Mouse (Mus musculus): ENCODE data around the gene Gm10778. TPM values are rescaled to one million over a fixed set of nuclear protein-coding genes. Genes with fewer than 3 reads are reported as not detected.
A peak's percentile ranks its signal among the peaks of the same experiment; 100 is the strongest.

The Gm10778 gene
- total and polyA plus RNA-seq, 2 experiments from 2014 or later: 1.5 to 2.6 TPM

DNA sequence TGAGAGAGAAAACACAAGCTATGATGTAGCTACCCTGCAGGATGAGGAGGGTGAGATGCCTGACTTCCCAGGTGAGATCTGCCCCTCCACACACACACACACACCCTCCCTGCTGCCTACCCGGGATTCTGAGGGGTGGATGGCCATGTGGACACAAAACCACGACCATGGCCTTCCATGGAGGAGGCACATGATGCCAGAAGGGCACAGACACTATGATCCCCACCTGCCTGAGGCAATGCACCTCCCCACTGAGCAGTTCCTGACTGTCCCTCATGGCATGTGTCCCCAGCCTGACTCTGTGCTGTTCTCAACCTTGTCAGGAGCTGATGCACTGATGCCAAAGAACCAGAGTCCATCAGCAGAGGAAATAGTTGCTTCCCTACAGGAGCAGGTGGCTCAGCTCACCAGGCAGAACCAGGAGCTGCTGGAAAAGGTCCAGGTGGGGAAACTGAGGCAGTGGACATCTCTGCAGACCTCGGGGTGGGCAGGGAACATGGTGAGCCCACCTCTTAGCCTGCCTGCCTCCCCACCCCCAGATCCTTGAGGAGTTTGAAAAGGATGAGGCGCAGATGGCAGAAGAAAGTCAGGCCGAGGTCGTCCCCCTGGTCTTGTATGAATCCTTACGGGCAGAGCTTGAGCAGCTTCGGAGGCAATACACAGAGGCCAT is 6.7 kb upstream of the Gm10778 start:
- Histone ChIP-seq H3K4me2 (ENCODE audit: low read depth, low read length) (peak overlapping the region; percentile 81), H3K36me3 (replicated peaks; ENCODE audit: control insufficient read depth, insufficient read depth, low read length) (no peaks in the 10 kb centered on the region), H3K9ac (replicated peaks; ENCODE audit: low read depth, low read length) (peak overlapping the region; percentile 80; the same call in 1 of the 2 replicates), H3K27me3 (ENCODE audit: control insufficient read depth, insufficient read depth, low read length) (no peaks in the 10 kb centered on the region), H3K4me1 (ENCODE audit: control insufficient read depth, insufficient read depth) (peaks cover 14% of the 10 kb centered on the region), H3K9me3 (replicated peaks; ENCODE audit: control insufficient read depth, low read length) (no peaks in the 10 kb centered on the region), H3K4me3 (ENCODE audit: low read depth, low read length) (peak overlapping the region; percentile 70), H3K27ac (ENCODE audit: low read depth) (peak overlapping the region; percentile 91; the same call in 1 of the 2 replicates)
- WGBS: 73% methylated on average over 8 of the region's 8 CpGs
- DNase-seq (ENCODE audit: low spot score): no peak
- ATAC-seq (ENCODE audit: insufficient read depth, low read depth): no peak
- TF ChIP-seq CTCF (IDR thresholded peaks at IDR 0.05; ENCODE audit: low read depth) (no peak), EP300 (IDR thresholded peaks at IDR 0.05; ENCODE audit: low read depth) (no peak)

DNA sequence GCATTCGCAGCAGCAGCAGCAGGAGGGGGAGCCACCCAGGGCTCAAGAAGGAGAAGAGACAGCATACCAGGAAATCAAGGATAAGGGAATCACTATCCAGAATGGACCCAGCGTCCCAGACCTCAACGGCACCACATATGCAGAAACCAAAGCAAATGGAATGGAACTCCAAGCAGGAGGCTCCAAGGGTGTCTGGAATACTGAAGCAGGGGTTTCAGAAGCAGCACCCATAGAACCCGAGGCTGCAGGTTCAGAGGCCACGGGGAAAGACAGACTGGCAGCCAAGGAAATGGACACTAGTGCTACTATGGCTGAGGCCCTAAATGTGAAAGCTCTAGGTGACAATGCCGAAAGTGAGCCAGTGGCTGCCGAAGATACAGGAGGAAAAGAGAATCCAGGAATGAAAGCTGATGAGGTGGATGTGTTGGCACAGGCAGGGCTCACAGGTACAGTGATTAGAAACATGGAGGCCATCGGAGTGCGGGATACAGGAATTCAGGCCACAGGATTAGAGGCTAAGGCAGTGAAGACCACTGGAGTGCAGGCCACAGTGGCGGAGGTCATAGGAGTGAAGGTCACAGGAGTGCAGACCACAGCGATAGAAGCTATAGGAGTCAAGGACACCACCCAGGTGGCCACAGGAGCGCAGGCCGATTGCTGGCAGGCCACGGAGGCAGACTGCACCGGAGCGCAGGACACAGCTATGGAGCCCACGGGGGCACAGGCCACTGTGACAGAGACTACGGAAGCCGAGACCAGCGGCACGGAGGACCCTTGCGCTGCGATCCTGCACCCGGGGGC is 6.0 kb upstream of the Gm10778 start:
- Histone ChIP-seq H3K27ac (ENCODE audit: low read depth) (peak overlapping the region; percentile 91), H3K27me3 (ENCODE audit: control insufficient read depth, insufficient read depth, low read length) (no peaks in the 10 kb centered on the region), H3K4me3 (ENCODE audit: low read depth, low read length) (peak overlapping the region; percentile 70), H3K36me3 (replicated peaks; ENCODE audit: control insufficient read depth, insufficient read depth, low read length) (no peaks in the 10 kb centered on the region), H3K4me1 (ENCODE audit: control insufficient read depth, insufficient read depth) (peaks cover 14% of the 10 kb centered on the region), H3K9ac (replicated peaks; ENCODE audit: low read depth, low read length) (peak overlapping the region; percentile 80), H3K9me3 (replicated peaks; ENCODE audit: control insufficient read depth, low read length) (no peaks in the 10 kb centered on the region), H3K4me2 (ENCODE audit: low read depth, low read length) (peak overlapping the region; percentile 81)
- ATAC-seq (ENCODE audit: insufficient read depth, low read depth): peak; percentile 40
- no peak for TF ChIP-seq CTCF (IDR thresholded peaks at IDR 0.05; ENCODE audit: low read depth)
- TF ChIP-seq EP300 (IDR thresholded peaks at IDR 0.05; ENCODE audit: low read depth): no peak
- WGBS: 18% methylated on average over 24 of the region's 24 CpGs
- peak; percentile 30 for DNase-seq (ENCODE audit: low spot score)

DNA sequence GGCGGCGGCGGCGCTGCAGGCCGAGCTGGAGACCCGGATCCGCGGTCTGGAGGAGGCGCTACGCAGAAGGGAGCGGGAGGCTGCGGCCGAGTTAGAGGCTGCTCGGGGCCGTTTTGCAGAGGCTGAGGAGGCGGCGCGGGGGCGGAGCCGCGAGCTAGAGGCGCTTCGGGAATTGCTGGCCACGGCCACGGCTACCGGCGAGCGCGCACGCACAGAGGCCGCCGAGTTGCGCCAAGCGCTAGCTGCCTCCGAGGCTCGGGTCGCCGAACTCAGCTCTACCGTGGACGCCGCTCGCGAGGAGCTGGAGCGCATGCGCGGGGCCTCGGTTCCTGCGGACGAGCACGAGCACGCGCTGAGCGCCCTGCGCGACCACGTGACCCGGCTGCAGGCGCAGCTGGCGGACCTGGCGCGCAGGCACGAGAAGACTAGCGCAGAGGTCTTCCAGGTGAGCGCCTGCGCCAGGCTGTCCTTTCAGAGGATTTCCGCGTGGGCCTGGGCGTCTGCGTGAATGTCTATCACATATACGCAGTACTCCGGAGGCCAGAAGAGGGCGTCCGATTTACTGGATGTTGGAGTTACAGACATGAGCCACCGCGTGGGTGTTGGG is 5.3 kb upstream of the Gm10778 start:
- DNase-seq (ENCODE audit: low spot score) (peak; percentile 86), ATAC-seq (ENCODE audit: insufficient read depth, low read depth) (peak; percentile 85)
- 0 out of 2 replicates have a peak, but pooled peaks have one; percentile 47 for TF ChIP-seq EP300 (IDR thresholded peaks at IDR 0.05; ENCODE audit: low read depth)
- TF ChIP-seq CTCF (IDR thresholded peaks at IDR 0.05; ENCODE audit: low read depth): peak; percentile 17; the same call in 1 of the 2 replicates
- no peaks in the 10 kb centered on the region for H3K36me3 ChIP-seq (replicated peaks; ENCODE audit: control insufficient read depth, insufficient read depth, low read length)
- H3K4me3 ChIP-seq (ENCODE audit: low read depth, low read length): peak overlapping the region; percentile 70
- peak overlapping the region; percentile 80 for H3K9ac ChIP-seq (replicated peaks; ENCODE audit: low read depth, low read length)
- H3K4me1 ChIP-seq (ENCODE audit: control insufficient read depth, insufficient read depth): peaks cover 14% of the 10 kb centered on the region
- peak overlapping the region; percentile 81 for H3K4me2 ChIP-seq (ENCODE audit: low read depth, low read length)
- peak overlapping the region; percentile 91 for H3K27ac ChIP-seq (ENCODE audit: low read depth)
- 1% methylated on average over 69 of the region's 75 CpGs for WGBS
- no peaks in the 10 kb centered on the region for H3K27me3 ChIP-seq (ENCODE audit: control insufficient read depth, insufficient read depth, low read length)
- no peaks in the 10 kb centered on the region for H3K9me3 ChIP-seq (replicated peaks; ENCODE audit: control insufficient read depth, low read length)

DNA sequence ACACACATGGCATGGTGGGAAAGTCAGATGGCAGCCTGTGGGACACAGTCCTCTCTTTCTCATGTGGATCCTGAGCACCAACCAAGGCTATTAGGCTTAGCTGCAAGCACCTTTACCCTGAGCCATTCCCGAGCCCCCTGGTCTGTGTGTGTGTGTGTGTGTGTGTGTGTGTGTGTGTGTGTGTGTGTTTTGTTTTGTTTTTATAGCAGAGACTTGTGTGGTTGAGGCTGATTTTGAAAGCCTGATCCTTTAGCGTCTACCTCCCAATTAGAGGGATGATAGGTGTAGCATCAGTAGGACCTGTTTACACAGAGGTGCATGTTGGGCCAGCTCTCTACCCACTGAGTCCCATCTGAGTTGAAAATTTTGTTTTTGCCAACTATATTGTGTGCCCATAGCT is 4.7 kb upstream of the Gm10778 start:
- 49% methylated on average over 2 of the region's 2 CpGs for WGBS
- no peak for DNase-seq (ENCODE audit: low spot score)
- Histone ChIP-seq H3K9ac (replicated peaks; ENCODE audit: low read depth, low read length) (peak overlapping the region; percentile 80), H3K4me1 (ENCODE audit: control insufficient read depth, insufficient read depth) (peaks cover 14% of the 10 kb centered on the region), H3K27me3 (ENCODE audit: control insufficient read depth, insufficient read depth, low read length) (no peaks in the 10 kb centered on the region), H3K9me3 (replicated peaks; ENCODE audit: control insufficient read depth, low read length) (no peaks in the 10 kb centered on the region), H3K4me3 (ENCODE audit: low read depth, low read length) (peak overlapping the region; percentile 70), H3K4me2 (ENCODE audit: low read depth, low read length) (peak overlapping the region; percentile 81), H3K36me3 (replicated peaks; ENCODE audit: control insufficient read depth, insufficient read depth, low read length) (no peaks in the 10 kb centered on the region), H3K27ac (ENCODE audit: low read depth) (peak overlapping the region; percentile 91)
- no peak for ATAC-seq (ENCODE audit: insufficient read depth, low read depth)
- TF ChIP-seq CTCF (IDR thresholded peaks at IDR 0.05; ENCODE audit: low read depth): no peak
- no peak for TF ChIP-seq EP300 (IDR thresholded peaks at IDR 0.05; ENCODE audit: low read depth)

DNA sequence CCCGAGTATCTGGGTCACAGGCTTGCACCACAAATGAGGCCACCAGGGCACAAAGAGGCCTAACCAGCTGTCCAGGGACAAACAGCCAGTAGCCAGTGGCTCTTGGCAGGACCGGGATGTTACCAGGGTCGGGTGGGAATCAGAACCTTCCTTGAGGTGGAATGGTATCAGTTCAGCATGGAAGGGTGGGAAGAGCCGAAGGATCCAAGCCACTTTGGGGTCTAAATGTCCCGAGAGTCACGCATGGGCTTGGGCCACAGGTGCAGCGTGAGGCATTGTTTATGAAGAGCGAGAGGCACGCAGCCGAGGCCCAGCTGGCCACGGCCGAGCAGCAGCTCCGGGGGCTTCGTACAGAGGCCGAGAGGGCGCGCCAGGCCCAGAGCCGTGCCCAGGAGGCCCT is 4.1 kb upstream of the Gm10778 start:
- no peak overlapping the region for H3K4me2 ChIP-seq (ENCODE audit: low read depth, low read length)
- DNase-seq (ENCODE audit: low spot score): no peak
- no peak overlapping the region for H3K4me3 ChIP-seq (ENCODE audit: low read depth, low read length)
- no peak for ATAC-seq (ENCODE audit: insufficient read depth, low read depth)
- H3K9ac ChIP-seq (replicated peaks; ENCODE audit: low read depth, low read length): no peak overlapping the region
- H3K4me1 ChIP-seq (ENCODE audit: control insufficient read depth, insufficient read depth): peaks cover 14% of the 10 kb centered on the region
- TF ChIP-seq EP300 (IDR thresholded peaks at IDR 0.05; ENCODE audit: low read depth) (no peak), CTCF (IDR thresholded peaks at IDR 0.05; ENCODE audit: low read depth) (no peak)
- no peaks in the 10 kb centered on the region for H3K36me3 ChIP-seq (replicated peaks; ENCODE audit: control insufficient read depth, insufficient read depth, low read length)
- H3K9me3 ChIP-seq (replicated peaks; ENCODE audit: control insufficient read depth, low read length): no peaks in the 10 kb centered on the region
- WGBS: 90% methylated on average over 18 of the region's 18 CpGs
- no peaks in the 10 kb centered on the region for H3K27me3 ChIP-seq (ENCODE audit: control insufficient read depth, insufficient read depth, low read length)
- H3K27ac ChIP-seq (ENCODE audit: low read depth): no peak overlapping the region
